Mouse (Mus musculus) hindbrain, embryonic 14.5 days (tissue): Measurements from ENCODE around the gene Dglucy. TPM values are rescaled to one million over a fixed set of nuclear protein-coding genes. Genes with fewer than 3 reads are reported as not detected.
A peak's percentile ranks its signal among the peaks of the same experiment; 100 is the strongest.

Experiments
- ATAC-seq: fragments of 200-750 bp; cut with Nextera tagmentation; 2 replicates; pipeline ENCODE4 v1.8.0; 2017; ENCODE audit warnings: moderate number of reproducible peaks, mild to moderate bottlenecking, moderate TSS enrichment, moderate library complexity; ENCODE audit not compliant: low FRiP score
- DNase-seq: peaks from one replicate; pipeline ENCODE4 v3.0.0-alpha.2; 2015; ENCODE audit warnings: low spot score
- H3K27ac ChIP-seq: fragments of 300-500 bp; sonication (generic); 2 replicates; pipeline ENCODE4 v1.5.1; 2014; ENCODE audit warnings: mild to moderate bottlenecking, moderate library complexity
- H3K27me3 ChIP-seq: fragments of 300-500 bp; sonication (generic); 2 replicates; pipeline ENCODE4 v1.6.1; 2014; ENCODE audit warnings: mild to moderate bottlenecking, low read length, mixed read lengths; ENCODE audit not compliant: control insufficient read depth, insufficient read depth
- H3K36me3 ChIP-seq: fragments of 300-500 bp; sonication (generic); replicated peaks from 2 replicates; pipeline ENCODE4 v1.6.1; 2014; ENCODE audit not compliant: control insufficient read depth, insufficient read depth
- H3K4me1 ChIP-seq: fragments of 300-500 bp; sonication (generic); replicated peaks from 2 replicates; pipeline ENCODE4 v1.6.1; 2014; ENCODE audit warnings: antibody characterized with exemption, low read length, mixed read lengths; ENCODE audit not compliant: control insufficient read depth, insufficient read depth
- H3K4me2 ChIP-seq: fragments of 300-500 bp; sonication (generic); replicated peaks from 2 replicates; pipeline ENCODE4 v1.6.1; 2014; ENCODE audit warnings: mild to moderate bottlenecking, moderate library complexity
- H3K4me3 ChIP-seq: fragments of 300-500 bp; sonication (generic); replicated peaks from 2 replicates; pipeline ENCODE4 v1.5.1; 2014; ENCODE audit warnings: mild to moderate bottlenecking, low read length
- H3K9ac ChIP-seq: fragments of 300-500 bp; sonication (generic); 2 replicates; pipeline ENCODE4 v1.6.1; 2014
- H3K9me3 ChIP-seq: fragments of 300-500 bp; sonication (generic); 2 replicates; pipeline ENCODE4 v1.6.1; 2016; ENCODE audit warnings: low read length; ENCODE audit not compliant: control insufficient read depth
- WGBS: fragments of 180-500 bp; shearing (Covaris S2); extraction: QIAGEN DNeasy Blood & Tissue Kit; methylation state at CpG from one replicate; pipeline ENCODE4 v1.1.7; 2014; 5-methylcytosine and 5-hydroxymethylcytosine counted together
- polyA plus RNA-seq: library from polyadenylated mRNA; unstranded; fragments of >200 nt; fragmentation: Nextera tagmentation; extraction: Ambion mirVana; gene quantifications from 2 replicates; pipeline ENCODE4 v1.2.1, GENCODE M21; 2014

The Dglucy gene
- polyA plus RNA-seq, 1 experiment from 2014 or later: 3.2 TPM

DNA sequence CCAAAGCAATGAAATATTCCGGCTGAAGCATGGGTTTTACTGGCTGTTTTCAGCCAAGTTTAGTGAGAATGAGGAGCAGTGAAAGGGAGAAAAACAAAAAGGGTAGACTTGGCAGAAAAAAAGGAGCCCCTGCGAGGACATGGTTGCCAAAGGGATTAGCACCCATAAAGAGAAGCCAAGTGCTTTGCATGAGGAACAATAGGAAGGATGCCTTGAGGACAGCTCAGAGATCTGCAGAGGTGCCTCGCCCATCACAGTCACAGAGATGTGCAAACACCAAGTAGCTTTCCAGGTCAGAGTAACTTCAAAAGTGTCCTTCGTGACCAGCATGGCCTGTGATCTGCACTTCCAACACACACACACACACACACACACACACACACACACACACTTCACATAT lies 21.4 kb upstream of the Dglucy start:
- no peak overlapping the region for H3K9ac ChIP-seq
- H3K36me3 ChIP-seq: no peaks in the 10 kb centered on the region
- H3K4me1 ChIP-seq: no peaks in the 10 kb centered on the region
- no peaks in the 10 kb centered on the region for H3K9me3 ChIP-seq
- 46% methylated on average over 4 of the region's 4 CpGs for WGBS
- H3K4me3 ChIP-seq: no peak overlapping the region
- no peaks in the 10 kb centered on the region for H3K27me3 ChIP-seq
- no peak overlapping the region for H3K27ac ChIP-seq
- H3K4me2 ChIP-seq: no peak overlapping the region
- ATAC-seq: no peak
- DNase-seq: no peak

- Histone ChIP-seq H3K9ac (no peak overlapping the region), H3K9me3 (no peaks in the 10 kb centered on the region), H3K4me2 (no peak overlapping the region), H3K4me1 (0 out of 2 replicates have a peak, but pooled peaks cover 3% of the 10 kb centered on the region), H3K4me3 (no peak overlapping the region), H3K27ac (no peak overlapping the region), H3K27me3 (no peaks in the 10 kb centered on the region), H3K36me3 (no peaks in the 10 kb centered on the region)
- WGBS: 58% methylated on average over 11 of the region's 11 CpGs
- ATAC-seq (no peak), DNase-seq (no peak)
Observed at GRCm38 (mm10) chr12:100762663-100763425, 16.0 kb upstream of the Dglucy start.

DNA sequence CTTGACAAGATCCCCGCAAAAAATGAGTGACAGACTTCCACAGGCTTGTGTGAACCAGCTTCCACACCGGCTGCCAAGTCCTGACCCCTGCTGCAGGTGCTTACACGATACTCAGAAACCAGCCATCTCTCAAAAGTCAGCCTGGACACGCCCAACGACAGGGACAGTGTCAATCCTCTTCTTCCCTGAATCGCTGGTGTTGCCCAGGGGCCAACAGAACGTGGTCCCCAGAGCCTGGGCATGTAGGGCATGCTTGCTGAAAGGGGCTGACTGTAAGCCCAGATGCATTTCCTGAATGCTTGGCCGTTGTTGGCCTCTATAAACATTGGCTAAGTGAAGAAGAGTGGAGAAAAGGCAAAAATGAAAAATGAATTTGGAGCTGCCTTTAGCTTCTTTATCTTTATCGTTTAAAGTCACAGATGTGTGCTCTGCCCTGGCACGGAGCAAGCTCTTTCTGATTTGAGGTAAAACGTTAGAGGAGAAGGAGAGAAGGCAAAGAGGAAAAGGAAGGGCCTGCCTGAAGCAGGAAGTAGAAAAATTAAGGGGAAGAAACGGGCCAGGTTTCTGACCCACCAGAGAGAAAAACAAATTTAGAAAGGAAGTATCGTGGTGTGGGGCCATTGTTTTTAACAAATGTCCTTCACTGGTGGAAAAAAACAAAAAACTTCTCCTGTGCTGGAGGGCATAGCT lies 14.4 kb upstream of the Dglucy start:
- ATAC-seq (no peak), DNase-seq (no peak)
- H3K27ac ChIP-seq: no peak overlapping the region
- no peaks in the 10 kb centered on the region for H3K9me3 ChIP-seq
- 71% methylated on average over 13 of the region's 13 CpGs for WGBS
- no peak overlapping the region for H3K4me3 ChIP-seq
- no peaks in the 10 kb centered on the region for H3K36me3 ChIP-seq
- H3K9ac ChIP-seq: no peak overlapping the region
- H3K4me2 ChIP-seq: no peak overlapping the region
- no peaks in the 10 kb centered on the region for H3K27me3 ChIP-seq
- H3K4me1 ChIP-seq: 0 out of 2 replicates have a peak, but pooled peaks cover 3% of the 10 kb centered on the region

- no peaks in the 10 kb centered on the region for H3K4me1 ChIP-seq
- H3K4me3 ChIP-seq: no peak overlapping the region
- H3K9me3 ChIP-seq: no peaks in the 10 kb centered on the region
- no peaks in the 10 kb centered on the region for H3K36me3 ChIP-seq
- ATAC-seq (no peak), DNase-seq (no peak)
- 96% methylated on average over 6 of the region's 6 CpGs for WGBS
- no peak overlapping the region for H3K9ac ChIP-seq
- H3K27ac ChIP-seq: no peak overlapping the region
- H3K4me2 ChIP-seq: no peak overlapping the region
- H3K27me3 ChIP-seq: no peaks in the 10 kb centered on the region
Observed at GRCm38 (mm10) chr12:100769871-100770270, 9.0 kb upstream of the Dglucy start.

GRCm38 (mm10) chr12:100770765-100771164 lies 8.1 kb upstream of the Dglucy start:
- DNase-seq (no peak), ATAC-seq (no peak)
- H3K27ac ChIP-seq: no peak overlapping the region
- no peaks in the 10 kb centered on the region for H3K27me3 ChIP-seq
- H3K4me3 ChIP-seq: no peak overlapping the region
- no peak overlapping the region for H3K4me2 ChIP-seq
- H3K36me3 ChIP-seq: no peaks in the 10 kb centered on the region
- H3K4me1 ChIP-seq: no peaks in the 10 kb centered on the region
- H3K9ac ChIP-seq: no peak overlapping the region
- 86% methylated on average over 3 of the region's 3 CpGs for WGBS
- H3K9me3 ChIP-seq: no peaks in the 10 kb centered on the region

DNA sequence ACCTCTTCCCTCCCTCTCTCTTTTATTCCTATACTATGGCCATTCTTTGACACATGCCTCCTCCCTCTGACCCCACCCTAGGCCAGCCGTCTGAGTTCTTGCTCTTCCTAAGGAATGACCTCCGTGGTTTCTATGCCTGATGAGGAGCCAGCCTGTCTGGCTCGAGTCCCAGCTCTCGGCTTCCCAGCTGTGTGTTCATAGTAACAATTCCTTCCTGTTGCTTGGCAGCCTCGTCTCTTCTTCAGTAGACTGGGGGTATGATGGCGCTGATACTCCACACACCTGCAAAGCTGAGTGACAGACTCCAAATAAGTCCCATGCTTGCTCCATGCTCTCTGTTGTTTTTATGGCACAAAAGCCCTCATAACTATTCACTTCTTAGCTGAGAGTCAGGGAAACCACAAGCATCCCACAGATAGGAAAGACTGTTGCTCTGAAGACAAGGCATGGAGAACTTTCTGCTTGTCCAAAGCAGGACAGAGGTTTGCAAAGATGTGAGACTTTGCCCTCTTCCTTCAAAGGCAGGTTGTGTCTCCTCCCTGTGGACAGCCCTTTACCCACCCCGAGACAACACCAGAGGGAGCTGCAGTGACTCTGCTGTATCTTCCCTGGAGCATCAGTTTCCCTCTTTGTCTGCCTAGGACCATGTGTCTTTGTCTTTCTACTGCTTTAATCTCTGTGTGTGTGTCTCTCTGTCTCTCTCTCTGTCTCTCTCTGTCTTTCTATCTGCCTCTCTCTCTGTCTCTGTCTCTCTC lies 6.5 kb upstream of the Dglucy start:
- no peaks in the 10 kb centered on the region for H3K27me3 ChIP-seq
- no peak overlapping the region for H3K27ac ChIP-seq
- DNase-seq (peak; percentile 63), ATAC-seq (0 out of 2 replicates have a peak, but pooled peaks have one; percentile 21)
- H3K4me1 ChIP-seq: no peaks in the 10 kb centered on the region
- no peaks in the 10 kb centered on the region for H3K9me3 ChIP-seq
- H3K36me3 ChIP-seq: no peaks in the 10 kb centered on the region
- no peak overlapping the region for H3K4me2 ChIP-seq
- no peak overlapping the region for H3K4me3 ChIP-seq
- no peak overlapping the region for H3K9ac ChIP-seq
- WGBS: 36% methylated on average over 7 of the region's 7 CpGs

DNA sequence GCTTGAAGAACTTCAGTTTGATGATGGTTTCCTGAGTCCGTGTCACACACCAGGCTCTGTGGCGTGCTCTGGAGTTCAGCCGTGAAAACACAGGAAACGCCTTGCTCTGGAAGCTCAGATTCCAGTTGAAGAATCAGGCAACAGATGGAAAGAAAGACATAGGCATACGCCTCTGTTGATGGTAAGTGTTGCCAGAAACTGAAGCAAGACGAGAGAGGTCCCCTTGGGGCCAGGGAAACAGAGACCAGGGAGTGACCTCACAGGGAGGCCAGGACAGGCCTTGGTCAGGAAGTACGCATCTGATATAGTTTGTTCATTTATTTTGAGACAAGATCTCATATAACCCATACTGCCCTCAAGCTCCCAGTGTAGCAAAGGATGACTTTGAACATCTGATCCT lies 4.1 kb upstream of the Dglucy start:
- Histone ChIP-seq H3K36me3 (no peaks in the 10 kb centered on the region), H3K27ac (no peak overlapping the region), H3K4me1 (no peaks in the 10 kb centered on the region), H3K27me3 (no peaks in the 10 kb centered on the region), H3K4me3 (no peak overlapping the region), H3K9me3 (no peaks in the 10 kb centered on the region), H3K4me2 (no peak overlapping the region), H3K9ac (no peak overlapping the region)
- DNase-seq (no peak), ATAC-seq (no peak)
- 89% methylated on average over 7 of the region's 7 CpGs for WGBS

- H3K9ac ChIP-seq: no peak overlapping the region
- H3K27me3 ChIP-seq: no peaks in the 10 kb centered on the region
- ATAC-seq: no peak
- H3K27ac ChIP-seq: no peak overlapping the region
- H3K4me3 ChIP-seq: no peak overlapping the region
- H3K9me3 ChIP-seq: no peaks in the 10 kb centered on the region
- H3K36me3 ChIP-seq: no peaks in the 10 kb centered on the region
- no peaks in the 10 kb centered on the region for H3K4me1 ChIP-seq
- no peak for DNase-seq
- no peak overlapping the region for H3K4me2 ChIP-seq
Observed at GRCm38 (mm10) chr12:100775291-100775690, 3.6 kb upstream of the Dglucy start.

- Histone ChIP-seq H3K4me3 (no peak overlapping the region), H3K4me1 (no peaks in the 10 kb centered on the region), H3K36me3 (no peaks in the 10 kb centered on the region), H3K9me3 (no peaks in the 10 kb centered on the region), H3K4me2 (no peak overlapping the region), H3K27ac (no peak overlapping the region), H3K9ac (no peak overlapping the region), H3K27me3 (no peaks in the 10 kb centered on the region)
- no peak for DNase-seq
- 84% methylated on average over 8 of the region's 8 CpGs for WGBS
- no peak for ATAC-seq
Observed at GRCm38 (mm10) chr12:100775911-100776581, 2.8 kb upstream of the Dglucy start.
